Mouse (Mus musculus): ENCODE results near the gene Gm5152. TPM values are rescaled to one million over a fixed set of nuclear protein-coding genes. Genes with fewer than 3 reads are reported as not detected.
"Not testable (repeated sequence)": the region's sequence is repeated elsewhere in the genome, so short reads cannot be mapped to it uniquely, and the experiment has no call there.

The Gm5152 gene
- not detected for total RNA-seq (2021)

DNA sequence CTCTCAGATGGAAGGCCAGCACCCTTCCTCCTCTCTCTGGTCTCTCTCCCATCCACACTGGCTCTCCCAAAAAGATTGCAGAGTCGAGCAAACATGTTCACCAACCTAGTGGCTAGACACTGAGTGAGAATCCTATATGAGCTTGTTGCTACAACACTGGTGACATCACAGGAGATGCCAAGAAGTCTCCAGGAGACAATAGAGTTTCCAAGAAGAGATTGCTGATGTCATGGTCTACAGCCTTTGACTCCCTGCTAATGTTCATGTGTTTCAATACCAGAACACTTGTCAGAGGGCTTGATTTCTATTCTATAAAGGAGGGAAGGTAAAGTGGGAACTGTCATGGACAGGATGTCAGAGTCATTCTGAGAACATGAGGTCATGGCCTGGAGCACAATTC lies at the start of gene Gm5152:
Gene Gm5152 (minus strand): TSS at position 101 of the 400 bp plus-strand sequence.
- intact Hi-C loops (cut with DNase I); DNase-seq (ENCODE audit: low spot score in 2 of 2): not testable (repeated sequence)

DNA sequence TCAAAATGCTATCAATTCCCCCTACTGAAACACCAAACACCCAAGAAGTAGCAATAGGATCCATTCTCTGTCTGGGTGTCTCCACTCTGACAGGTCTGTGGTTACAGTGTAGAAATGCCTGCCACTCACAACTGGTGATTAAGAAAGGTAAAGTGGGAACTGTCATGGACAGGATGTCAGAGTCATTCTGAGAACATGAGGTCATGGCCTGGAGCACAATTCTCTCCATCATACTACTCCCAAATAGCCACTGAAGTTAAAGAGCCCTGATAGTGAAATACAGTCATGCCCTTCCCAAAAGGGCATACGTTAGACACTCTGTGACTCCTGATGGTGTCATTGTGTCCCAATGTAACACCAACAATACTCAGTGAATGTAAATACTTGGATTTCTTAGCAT lies 8.4 kb upstream of the Gm5152 start:
- intact Hi-C loops (cut with DNase I), result not testable (repeated sequence)

GRCm38 (mm10) chr5:10245770-10246169 lies 556 bp downstream of the Gm5152 start:
- DNase-seq (ENCODE audit: low spot score in 2 of 2); intact Hi-C loops (cut with DNase I): not testable (repeated sequence)

More for the DNA sequence above, 8.4 kb upstream of the Gm5152 start:
- DNase-seq (ENCODE audit: low spot score in 2 of 2), result not testable (repeated sequence)

GRCm38 (mm10) chr5:10240436-10240835 lies 5.9 kb downstream of the Gm5152 start:
- intact Hi-C loops (cut with DNase I); DNase-seq (ENCODE audit: low spot score in 2 of 2): not testable (repeated sequence)

DNA sequence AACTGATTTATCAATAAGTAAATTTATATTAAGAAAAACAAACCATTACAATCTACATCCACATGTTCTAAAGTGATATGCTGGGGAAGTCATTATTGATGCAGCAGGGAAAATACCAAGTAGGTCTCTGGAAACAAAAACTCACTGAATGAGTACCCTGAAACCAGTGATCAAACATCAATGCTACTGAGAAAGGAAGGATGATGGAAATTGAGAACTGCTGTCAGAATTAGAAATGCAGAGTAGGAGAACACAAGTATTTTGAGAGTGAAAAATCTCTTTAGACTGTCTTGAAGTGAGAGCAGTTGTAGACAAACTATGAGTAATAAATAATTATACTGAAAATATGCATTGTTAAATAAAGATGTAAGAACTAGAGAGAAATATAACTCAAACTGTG lies 26.0 kb downstream of the Gm5152 start:
- DNase-seq (ENCODE audit: low spot score in 2 of 2), result no peak
- intact Hi-C loops (cut with DNase I), result no loop called here

- intact Hi-C loops (cut with DNase I), result no loop called here
These were observed 43.3 kb downstream of the Gm5152 start for GRCm38 (mm10) chr5:10203067-10203466.

GRCm38 (mm10) chr5:10196880-10197279 lies 49.4 kb downstream of the Gm5152 start:
- intact Hi-C loops (cut with DNase I), result no loop called here

More at GRCm38 (mm10) chr5:10203067-10203466, 43.3 kb downstream of the Gm5152 start:
- no peak for DNase-seq (ENCODE audit: low spot score in 2 of 2)

More at GRCm38 (mm10) chr5:10196880-10197279, 49.4 kb downstream of the Gm5152 start:
- no peak for DNase-seq (ENCODE audit: low spot score in 2 of 2)
